Mouse (Mus musculus) G1E (cell line): ENCODE measurements around the gene Ispd.

Experiments used
- CTCF ChIP-seq: IDR thresholded peaks from 2 replicates; pipeline ENCODE4 v1.5.1; 2012; ENCODE audit warnings: low read depth, low read length, inconsistent platforms, mixed read lengths
- GATA1 ChIP-seq: IDR thresholded peaks from 2 replicates; pipeline ENCODE4 v1.6.1; 2012; ENCODE audit warnings: borderline replicate concordance, low read length, inconsistent platforms, mixed read lengths
- POLR2AphosphoS5 ChIP-seq: IDR thresholded peaks from 2 replicates; pipeline ENCODE4 v1.6.1; 2012; ENCODE audit warnings: low read depth, low read length, inconsistent platforms; ENCODE audit not compliant: insufficient replicate concordance

- TF ChIP-seq CTCF (no peak), GATA1 (no peak), POLR2AphosphoS5 (no peak)
Observed at GRCm38 (mm10) chr12:36597539-36598250, 216.4 kb downstream of the Ispd start.
